ENCODE assay signal across 18 mouse cellular contexts in genomic region chr3:101274794-101275193, GRCm38 (mm10). TPM values are rescaled to one million over a fixed set of nuclear protein-coding genes. Genes with fewer than 3 reads are reported as not detected.
A peak's percentile ranks its signal among the peaks of the same experiment; 100 is the strongest.
DNase-seq lines count a peak whose midpoint lies in the region; ATAC-seq lines count a peak whose summit lies in the region.
"Had no signal": no experiment of that assay in that cellular context is flagged by ENCODE, and none has a peak within 500 bp of the region (broad histone marks: within the 10 kb centered on the region; RNA-seq: fewer than 3 reads in every experiment).

No protein-coding gene starts in this region.

- H3K9me3 ChIP-seq in forebrain, embryonic 10.5 days, result no peaks in the 10 kb centered on the region
- H3K9me3 ChIP-seq: embryonic facial prominence, embryonic 15.5 days; forebrain, embryonic 13.5 days; kidney, embryonic 15.5 days; midbrain, embryonic 15.5 days; neural tube, embryonic 12.5 days had no signal

- peak; percentile 63 for ATAC-seq in megakaryocyte progenitor cell, adult 5-6 weeks (replicated peaks; ENCODE audit: poor library complexity)
- ATAC-seq: forebrain, embryonic 13.5 days; midbrain, embryonic 15.5 days had no signal

- intact Hi-C loops in gastrocnemius, postnatal 14 days (cut with DNase I; ENCODE audit: low total_unique reads), result no loop called here

- no peak overlapping the region for H3K27ac ChIP-seq in forebrain, embryonic 10.5 days
- H3K27ac ChIP-seq: embryonic facial prominence, embryonic 15.5 days; forebrain, embryonic 13.5 days; kidney, embryonic 15.5 days; macrophage; midbrain, embryonic 15.5 days; neural tube, embryonic 12.5 days had no signal

- no peaks in the 10 kb centered on the region for H3K27me3 ChIP-seq in forebrain, embryonic 10.5 days (ENCODE audit: poor library complexity, severe bottlenecking)
- H3K27me3 ChIP-seq: CH12.LX; embryonic facial prominence, embryonic 15.5 days; forebrain, embryonic 13.5 days; kidney, embryonic 15.5 days; midbrain, embryonic 15.5 days; neural tube, embryonic 12.5 days had no signal

- no peaks in the 10 kb centered on the region for H3K36me3 ChIP-seq in forebrain, embryonic 10.5 days (replicated peaks)
- H3K36me3 ChIP-seq: embryonic facial prominence, embryonic 15.5 days; kidney, embryonic 15.5 days; midbrain, embryonic 15.5 days; neural tube, embryonic 12.5 days had no signal

- peak; percentile 62 for DNase-seq in lung, postnatal 25 days (ENCODE audit: low spot score)
- no peak for DNase-seq in lung, postnatal 10 days
- DNase-seq in T-cell, adult 2 months (ENCODE audit: low spot score), result peak; percentile 90
- peak; percentile 88 for DNase-seq in thymus, postnatal 14 days
- no peak for DNase-seq in gastrocnemius, postnatal 14 days
- no peak for DNase-seq in right cerebral cortex, adult 18-20 months
- no peak for DNase-seq in forebrain, embryonic 10.5 days (ENCODE audit: extremely low spot score, low spot score)
- DNase-seq: adrenal gland, postnatal 36 days had no signal

- WGBS in forebrain, embryonic 10.5 days, result 89% methylated on average over 3 of the region's 3 CpGs

- no peak overlapping the region for H3K4me3 ChIP-seq in forebrain, embryonic 10.5 days
- H3K4me3 ChIP-seq: embryonic facial prominence, embryonic 15.5 days; forebrain, embryonic 13.5 days; kidney, embryonic 15.5 days; midbrain, embryonic 15.5 days; neural tube, embryonic 12.5 days had no signal

- peaks cover 3% of the 10 kb centered on the region; the same call in 1 of the 2 replicates for H3K4me1 ChIP-seq in forebrain, embryonic 10.5 days
- H3K4me1 ChIP-seq: embryonic facial prominence, embryonic 15.5 days; forebrain, embryonic 13.5 days; kidney, embryonic 15.5 days; neural tube, embryonic 12.5 days had no signal

RNA-seq across cellular contexts. Expression of gene Cd2, which starts 12.9 kb away (rescaled TPM):
- total RNA-seq in megakaryocyte progenitor cell, adult 5-6 weeks (2015), result not detected in 2 replicates
- total RNA-seq in megakaryocyte progenitor cell, adult 5-6 weeks (2017), result not detected in 2 replicates
- total RNA-seq in gastrocnemius, postnatal 14 days (2021), result under 1 TPM in 1 of 2 experiments, not detected in 1; 0.18 TPM
- not detected in 2 replicates for polyA plus RNA-seq in forebrain, embryonic 10.5 days (2016; fragmentation: Nextera tagmentation; extraction: Ambion mirVana)
- total RNA-seq: gastrocnemius, adult 18-20 months had no signal
- polyA plus RNA-seq: forebrain, embryonic 13.5 days; kidney, embryonic 15.5 days; limb, embryonic 14.5 days; midbrain, embryonic 15.5 days; neural tube, embryonic 12.5 days had no signal

Comparison
In these comparisons a context has a peak if more than half of its experiments do, and no peak if none do; other contexts are left out.
1. DNase-seq: peak in lung, postnatal 25 days (single experiment), T-cell, adult 2 months (single experiment) and thymus, postnatal 14 days (single experiment); none in lung, postnatal 10 days (single experiment), gastrocnemius, postnatal 14 days (single experiment), right cerebral cortex, adult 18-20 months (single experiment) and forebrain, embryonic 10.5 days (single experiment).